Mouse (Mus musculus) limb, embryonic 11.5 days (tissue): ENCODE measurements at regions not wholly inside any gene's neighbourhood (a gene's known extent, or its start where the extent isn't known, plus 50 kb on each side); places are given as distances from the start of the nearest gene placed in this dataset.

Experiments
- ATAC-seq: fragments of 200-750 bp; cut with Nextera tagmentation; 2 replicates; pipeline ENCODE4 v1.8.0; 2017; ENCODE audit warnings: low read depth; ENCODE audit not compliant: insufficient number of reproducible peaks, low FRiP score, low TSS enrichment
- DNase-seq: peaks from one replicate; pipeline ENCODE4 v3.0.0-alpha.2; 2015; ENCODE audit warnings: low spot score
- H3K27ac ChIP-seq: fragments of 300-500 bp; sonication (generic); replicated peaks from 2 replicates; pipeline ENCODE4 v1.5.1; 2014; ENCODE audit warnings: low read depth, mild to moderate bottlenecking, low read length
- H3K27me3 ChIP-seq: fragments of 300-500 bp; sonication (generic); 2 replicates; pipeline ENCODE4 v1.6.1; 2014; ENCODE audit warnings: mild to moderate bottlenecking, low read length, mixed read lengths; ENCODE audit not compliant: control insufficient read depth, insufficient read depth
- H3K36me3 ChIP-seq: fragments of 300-500 bp; sonication (generic); 2 replicates; pipeline ENCODE4 v1.6.1; 2014; ENCODE audit warnings: mild to moderate bottlenecking, low read length, moderate library complexity, mixed read lengths; ENCODE audit not compliant: control insufficient read depth, insufficient read depth
- H3K4me1 ChIP-seq: fragments of 300-500 bp; sonication (generic); 2 replicates; pipeline ENCODE4 v1.6.1; 2014; ENCODE audit warnings: low read length, mixed read lengths; ENCODE audit not compliant: control insufficient read depth, insufficient read depth
- H3K4me2 ChIP-seq: fragments of 300-500 bp; sonication (generic); 2 replicates; pipeline ENCODE4 v1.6.1; 2014; ENCODE audit warnings: low read depth, mild to moderate bottlenecking, moderate library complexity; ENCODE audit not compliant: severe bottlenecking
- H3K4me3 ChIP-seq: fragments of 300-500 bp; sonication (generic); 2 replicates; pipeline ENCODE4 v1.5.1; 2014; ENCODE audit warnings: low read depth, low read length
- H3K9ac ChIP-seq: fragments of 300-500 bp; sonication (generic); 2 replicates; pipeline ENCODE4 v1.6.1; 2014; ENCODE audit warnings: mild to moderate bottlenecking, low read length
- H3K9me3 ChIP-seq: fragments of 300-500 bp; sonication (generic); 2 replicates; pipeline ENCODE4 v1.6.1; 2016; ENCODE audit warnings: low read length; ENCODE audit not compliant: control insufficient read depth
- WGBS: fragments of 180-500 bp; shearing (Covaris S2); extraction: QIAGEN DNeasy Blood & Tissue Kit; methylation state at CpG from one replicate; pipeline ENCODE4 v1.1.7; 2014; 5-methylcytosine and 5-hydroxymethylcytosine counted together

DNA sequence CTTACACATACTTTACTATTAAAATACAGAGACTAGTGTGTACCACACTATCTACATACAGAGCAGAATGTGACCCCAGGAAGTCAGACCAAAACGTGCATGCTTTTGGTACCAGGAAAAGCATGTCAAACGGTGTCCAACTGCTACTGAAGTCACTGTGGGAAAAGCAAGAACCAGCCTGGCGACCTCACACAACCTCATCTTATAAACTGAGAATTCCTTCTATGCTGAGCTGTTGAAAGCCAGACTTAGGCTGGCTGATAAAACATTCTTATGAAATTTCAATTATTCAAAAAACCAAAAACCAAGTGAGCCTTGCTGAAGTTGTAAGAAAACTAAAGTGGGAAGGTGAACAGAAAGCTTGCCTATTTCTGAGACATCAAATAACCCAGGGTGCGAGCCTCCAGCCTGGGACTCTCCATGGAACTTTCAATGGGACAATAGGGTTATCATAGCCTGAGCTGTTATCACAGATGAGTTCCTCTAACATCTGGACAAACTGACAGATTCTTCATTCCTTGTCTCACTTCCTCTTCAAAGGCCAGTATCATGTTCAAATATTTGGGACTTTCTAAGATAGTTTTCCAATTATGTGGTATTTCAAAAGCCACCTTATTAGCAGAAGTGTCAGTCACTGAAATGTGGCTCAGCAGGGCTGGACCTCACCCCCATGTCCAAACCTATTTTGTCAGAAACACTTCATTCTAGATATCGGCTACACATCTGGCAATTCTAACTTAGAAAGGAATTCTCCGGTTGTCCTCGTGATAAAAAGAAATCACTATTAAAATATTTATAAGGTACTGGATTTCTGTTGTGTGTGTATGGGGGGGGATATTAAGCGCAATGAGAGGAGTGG, 155.7 kb downstream of the Sox4 start:
- H3K9me3 ChIP-seq: no peaks in the 10 kb centered on the region
- no peak overlapping the region for H3K9ac ChIP-seq
- no peak for DNase-seq
- H3K4me2 ChIP-seq: no peak overlapping the region
- WGBS: 77% methylated on average over 8 of the region's 8 CpGs
- H3K27ac ChIP-seq: no peak overlapping the region
- no peak for ATAC-seq
- peaks cover 8% of the 10 kb centered on the region; the same call in 1 of the 2 replicates for H3K4me1 ChIP-seq
- H3K4me3 ChIP-seq: no peak overlapping the region
- H3K36me3 ChIP-seq: no peaks in the 10 kb centered on the region
- no peaks in the 10 kb centered on the region for H3K27me3 ChIP-seq

DNA sequence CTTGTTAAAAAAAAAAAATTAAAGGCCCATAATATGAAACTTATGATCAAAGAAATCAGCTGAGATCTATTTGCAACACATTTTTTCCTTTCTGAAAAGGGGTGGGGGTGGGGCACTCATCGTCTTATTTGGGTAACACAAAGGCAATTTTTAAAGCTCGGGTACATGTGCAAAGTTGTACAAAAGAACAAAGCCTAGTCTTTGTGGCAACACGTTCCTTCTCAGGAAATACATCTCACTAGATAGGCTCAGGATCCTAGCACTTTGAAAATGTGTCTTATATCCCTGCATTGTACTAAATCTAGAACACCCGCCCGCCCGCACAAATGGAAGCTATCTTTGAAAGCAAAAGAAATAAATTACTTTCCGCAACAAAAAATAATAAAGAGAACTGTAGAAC, 158.2 kb downstream of the Sox4 start:
- no peak for ATAC-seq
- Histone ChIP-seq H3K9me3 (no peaks in the 10 kb centered on the region), H3K4me1 (peaks cover 15% of the 10 kb centered on the region; the same call in 1 of the 2 replicates), H3K4me3 (no peak overlapping the region), H3K27me3 (no peaks in the 10 kb centered on the region), H3K27ac (no peak overlapping the region), H3K4me2 (no peak overlapping the region), H3K9ac (no peak overlapping the region), H3K36me3 (no peaks in the 10 kb centered on the region)
- 74% methylated on average over 7 of the region's 7 CpGs for WGBS
- DNase-seq: no peak

DNA sequence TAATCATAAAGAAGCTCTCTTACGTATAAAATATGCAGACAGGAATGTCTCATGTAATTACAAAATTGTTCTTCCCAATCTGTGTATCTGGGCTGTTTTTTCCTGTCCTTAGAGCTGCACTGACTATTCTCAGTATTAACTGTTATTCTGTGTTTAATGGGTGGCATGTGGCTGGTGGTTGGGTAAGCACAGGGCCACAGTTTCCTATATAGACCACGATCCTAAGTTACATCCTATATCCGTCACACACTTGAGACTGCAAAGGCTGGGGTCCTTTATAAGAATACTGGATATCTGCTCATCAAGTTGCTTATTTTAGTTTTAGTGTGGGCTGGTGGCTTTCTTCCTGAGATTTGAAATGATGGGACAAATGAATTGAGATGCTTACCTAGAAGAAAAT, 159.0 kb downstream of the Sox4 start:
- no peaks in the 10 kb centered on the region for H3K36me3 ChIP-seq
- H3K9ac ChIP-seq: no peak overlapping the region
- 81% methylated on average over 3 of the region's 3 CpGs for WGBS
- no peaks in the 10 kb centered on the region for H3K27me3 ChIP-seq
- peaks cover 15% of the 10 kb centered on the region; the same call in 1 of the 2 replicates for H3K4me1 ChIP-seq
- H3K9me3 ChIP-seq: no peaks in the 10 kb centered on the region
- H3K27ac ChIP-seq: no peak overlapping the region
- DNase-seq (no peak), ATAC-seq (no peak)
- no peak overlapping the region for H3K4me3 ChIP-seq
- no peak overlapping the region for H3K4me2 ChIP-seq

DNA sequence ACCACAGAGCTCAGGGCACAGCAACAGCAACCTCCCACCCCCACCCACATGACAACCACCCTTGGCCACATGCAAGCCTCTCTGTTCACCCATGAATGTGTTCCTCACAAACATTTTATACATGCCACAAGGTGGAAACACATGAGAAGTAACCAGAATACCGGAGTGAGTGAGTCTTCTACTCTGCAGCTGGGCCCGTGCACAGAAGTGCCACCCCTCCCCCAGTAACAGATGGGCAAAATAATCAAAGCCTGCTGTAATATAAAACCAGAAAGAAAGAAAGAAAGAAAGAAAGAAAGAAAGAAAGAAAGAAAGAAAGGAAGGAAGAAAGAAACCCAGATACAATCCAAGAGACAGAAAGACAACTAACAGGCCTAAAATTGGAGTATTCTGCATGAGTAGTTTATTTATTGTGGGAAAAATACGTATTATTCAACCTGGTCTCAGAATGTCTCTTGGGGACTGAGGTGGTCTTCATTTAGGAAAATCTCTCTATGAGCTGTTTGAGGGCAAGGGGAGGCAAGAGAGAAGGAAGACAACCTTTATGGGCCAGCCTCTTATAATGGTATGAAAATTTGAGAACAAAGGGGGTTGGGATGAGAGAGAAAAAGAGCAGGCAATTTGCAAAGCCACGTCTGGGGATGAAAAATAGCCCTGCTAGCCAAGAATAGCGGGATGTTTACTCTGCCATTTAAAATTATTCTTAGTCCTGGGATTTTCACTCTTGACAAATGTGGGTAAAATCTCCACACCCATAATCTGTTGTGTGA, 160.2 kb downstream of the Sox4 start:
- no peak overlapping the region for H3K27ac ChIP-seq
- no peak overlapping the region for H3K4me3 ChIP-seq
- no peak overlapping the region for H3K4me2 ChIP-seq
- WGBS: 19% methylated on average over 5 of the region's 5 CpGs
- peaks cover 15% of the 10 kb centered on the region; the same call in 1 of the 2 replicates for H3K4me1 ChIP-seq
- DNase-seq: peak; percentile 50
- no peaks in the 10 kb centered on the region for H3K36me3 ChIP-seq
- no peaks in the 10 kb centered on the region for H3K27me3 ChIP-seq
- no peaks in the 10 kb centered on the region for H3K9me3 ChIP-seq
- ATAC-seq: 0 out of 2 replicates have a peak, but pooled peaks have one; percentile 44
- no peak overlapping the region for H3K9ac ChIP-seq

DNA sequence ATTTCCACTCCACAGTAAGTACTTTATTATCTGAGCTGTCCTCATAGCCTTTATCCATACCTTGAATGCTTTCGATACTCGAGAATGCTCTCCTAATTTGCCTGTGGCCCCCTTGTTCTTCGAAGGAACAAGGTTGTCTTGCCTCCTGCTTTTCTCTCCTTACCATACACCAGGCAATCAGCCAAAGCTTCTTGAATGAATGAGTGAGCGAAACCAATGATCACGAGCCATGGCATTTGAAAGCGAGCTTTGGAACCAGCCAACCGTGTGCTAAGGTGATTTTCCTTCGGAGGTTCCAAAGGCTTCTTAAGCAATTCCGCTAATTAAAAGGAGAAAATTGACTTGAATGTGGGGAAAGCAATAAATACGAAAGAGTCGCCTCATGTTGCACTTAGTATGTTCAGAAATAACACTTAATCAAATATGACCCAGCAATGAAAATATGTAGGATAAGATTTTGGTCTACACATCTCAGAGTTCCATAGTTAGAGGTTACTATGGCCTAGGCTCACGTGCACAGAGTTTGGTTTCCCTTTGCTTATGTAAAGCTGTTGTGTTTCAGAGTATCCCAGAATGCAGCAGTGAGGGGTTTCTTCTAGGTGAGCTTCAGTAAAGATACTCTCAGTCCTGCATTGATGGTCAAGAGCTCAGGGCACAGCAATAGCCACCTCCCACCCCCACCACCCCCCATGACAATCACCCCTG, 160.9 kb downstream of the Sox4 start:
- H3K27me3 ChIP-seq: no peaks in the 10 kb centered on the region
- no peaks in the 10 kb centered on the region for H3K36me3 ChIP-seq
- peaks cover 17% of the 10 kb centered on the region; the same call in 1 of the 2 replicates for H3K4me1 ChIP-seq
- WGBS: 88% methylated on average over 12 of the region's 12 CpGs
- no peak for ATAC-seq
- H3K4me2 ChIP-seq: no peak overlapping the region
- no peak for DNase-seq
- H3K9ac ChIP-seq: no peak overlapping the region
- no peaks in the 10 kb centered on the region for H3K9me3 ChIP-seq
- no peak overlapping the region for H3K27ac ChIP-seq
- H3K4me3 ChIP-seq: no peak overlapping the region

DNA sequence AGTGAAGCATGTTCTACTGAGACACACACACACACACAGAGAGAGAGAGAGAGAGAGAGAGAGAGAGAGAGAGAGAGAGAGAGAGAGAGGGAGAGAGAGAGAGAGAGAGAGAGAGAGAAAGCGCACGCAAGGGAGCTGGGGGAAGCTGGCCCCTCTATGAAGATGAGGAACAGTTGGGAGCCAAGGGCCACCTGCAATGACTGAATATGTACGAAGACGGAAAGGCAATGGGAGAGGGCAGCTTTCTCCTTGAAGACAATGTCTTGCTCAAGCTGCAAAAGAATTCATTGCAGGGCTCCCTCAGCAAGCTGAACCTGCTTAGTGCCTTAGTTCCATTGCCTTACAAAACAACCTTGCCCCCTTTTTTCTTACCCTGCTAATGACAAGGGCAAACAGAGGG, 163.1 kb downstream of the Sox4 start:
- DNase-seq (no peak), ATAC-seq (no peak)
- Histone ChIP-seq H3K9me3 (no peaks in the 10 kb centered on the region), H3K4me1 (peaks cover 26% of the 10 kb centered on the region), H3K36me3 (no peaks in the 10 kb centered on the region), H3K4me2 (no peak overlapping the region), H3K27me3 (no peaks in the 10 kb centered on the region), H3K4me3 (no peak overlapping the region), H3K27ac (no peak overlapping the region), H3K9ac (no peak overlapping the region)
- 60% methylated on average over 4 of the region's 4 CpGs for WGBS

DNA sequence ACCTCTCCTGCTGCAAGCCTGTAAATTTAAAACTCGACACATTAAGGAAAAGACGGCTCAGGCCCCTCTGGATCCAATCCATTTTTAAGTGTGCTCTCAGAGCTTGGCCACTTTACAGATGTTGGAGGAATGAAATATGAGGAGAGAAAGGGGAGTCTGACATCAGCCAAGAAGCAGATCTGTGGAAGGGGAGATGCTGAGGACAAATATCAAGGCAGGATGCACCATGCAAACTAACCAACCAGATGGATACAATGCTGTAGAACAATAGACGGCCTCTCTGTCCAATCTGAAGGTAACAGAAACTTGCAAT, 166.2 kb downstream of the Sox4 start:
- WGBS: 18% methylated on average over 3 of the region's 3 CpGs
- H3K4me1 ChIP-seq: peaks cover 14% of the 10 kb centered on the region
- peak overlapping the region; percentile 30; the same call in 1 of the 2 replicates for H3K27ac ChIP-seq
- H3K4me3 ChIP-seq: no peak overlapping the region
- no peaks in the 10 kb centered on the region for H3K27me3 ChIP-seq
- H3K36me3 ChIP-seq: no peaks in the 10 kb centered on the region
- ATAC-seq (no peak), DNase-seq (no peak)
- no peak overlapping the region for H3K4me2 ChIP-seq
- H3K9ac ChIP-seq: no peak overlapping the region
- no peaks in the 10 kb centered on the region for H3K9me3 ChIP-seq

DNA sequence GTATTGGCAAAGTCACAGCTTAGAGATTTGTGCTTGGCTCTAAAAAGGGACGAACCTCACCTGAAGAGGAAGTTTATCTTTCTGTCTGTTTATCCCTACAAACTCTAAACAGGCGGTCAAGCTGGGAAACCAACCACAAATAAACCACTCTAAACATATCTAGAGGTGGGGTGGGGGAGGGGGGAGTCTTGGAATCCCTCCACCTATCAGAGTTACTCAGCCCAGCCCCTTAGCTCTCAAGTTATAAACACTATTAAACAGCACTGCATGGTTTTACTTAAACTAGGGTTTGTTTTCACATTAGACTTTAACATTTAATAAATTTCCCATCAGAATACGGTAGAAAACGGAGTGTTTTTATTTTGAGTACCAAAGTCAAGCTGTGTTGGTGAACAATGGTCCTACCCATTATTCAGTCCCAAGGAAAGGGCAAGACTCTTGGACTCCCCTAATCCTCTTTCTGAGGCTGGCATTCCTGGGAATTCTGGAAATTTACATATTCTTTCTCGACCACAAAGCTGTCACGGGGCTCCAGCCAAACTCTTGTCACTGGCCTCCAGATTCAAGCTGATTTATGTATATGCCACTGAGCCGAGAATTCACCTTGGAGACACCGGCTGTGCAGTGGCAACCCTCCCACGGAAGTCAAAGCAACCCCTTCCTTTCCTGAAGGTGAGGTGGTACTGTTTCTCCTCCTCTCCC, 166.7 kb downstream of the Sox4 start:
- ATAC-seq (peak; percentile 67; the same call in 1 of the 2 replicates), DNase-seq (peak; percentile 57)
- Histone ChIP-seq H3K36me3 (no peaks in the 10 kb centered on the region), H3K4me2 (no peak overlapping the region), H3K4me3 (no peak overlapping the region), H3K9me3 (no peaks in the 10 kb centered on the region), H3K4me1 (peaks cover 18% of the 10 kb centered on the region), H3K27me3 (no peaks in the 10 kb centered on the region), H3K27ac (peak overlapping the region; percentile 30), H3K9ac (no peak overlapping the region)
- WGBS: 22% methylated on average over 9 of the region's 9 CpGs
